Mouse (Mus musculus): Measurements from ENCODE around the gene Ddx50.

Gene Ddx50

DNA sequence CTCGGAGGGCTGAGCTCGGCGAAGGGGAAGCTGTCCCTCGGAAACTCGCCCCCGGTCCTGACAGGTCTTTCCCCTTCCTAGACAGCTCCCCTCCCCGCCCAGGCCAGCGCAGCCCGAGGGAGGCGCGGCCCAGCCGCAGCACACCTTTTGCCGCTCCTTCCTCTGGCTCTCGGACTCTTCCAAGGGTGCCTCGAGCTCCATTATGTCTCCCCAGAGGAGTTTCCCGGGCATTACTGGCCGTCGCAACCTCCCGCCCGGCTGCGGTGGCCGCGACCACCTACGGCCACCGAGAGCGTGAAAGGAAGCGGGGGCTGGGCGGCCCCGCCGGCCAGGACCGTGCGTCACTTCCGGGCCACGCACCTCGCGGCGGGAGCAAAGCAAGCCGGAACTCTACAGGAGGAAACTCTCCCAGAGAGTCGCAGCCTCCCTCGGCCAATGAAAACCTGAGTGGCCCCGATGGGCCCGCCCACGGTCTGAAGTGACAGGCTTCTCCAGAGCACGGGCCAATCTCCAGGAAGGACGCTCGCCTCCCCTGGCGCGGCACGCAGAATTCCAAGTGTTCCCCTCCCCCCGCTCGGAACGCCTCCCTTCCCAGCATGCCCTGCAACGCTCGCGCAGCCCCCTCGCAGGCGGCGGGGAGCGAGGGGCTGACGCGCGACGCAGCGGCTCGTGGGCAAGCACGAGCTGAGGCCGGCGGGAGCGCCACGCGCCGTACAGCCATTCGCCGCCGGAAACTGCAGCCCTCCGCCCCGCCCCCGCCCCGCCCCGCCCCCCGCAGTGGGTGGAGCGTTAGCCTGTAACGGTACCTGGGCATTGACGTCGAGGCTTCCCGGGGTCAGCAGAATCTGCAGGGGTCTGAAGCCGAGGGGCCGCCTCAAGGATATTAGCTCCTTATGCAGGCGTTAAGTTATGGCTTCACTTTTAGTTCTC is at the start of gene Ddx50:
Gene Ddx50 (minus strand): TSS at position 338 of the 930 bp plus-strand sequence.
- peak; percentile 100 for DNase-seq

DNA sequence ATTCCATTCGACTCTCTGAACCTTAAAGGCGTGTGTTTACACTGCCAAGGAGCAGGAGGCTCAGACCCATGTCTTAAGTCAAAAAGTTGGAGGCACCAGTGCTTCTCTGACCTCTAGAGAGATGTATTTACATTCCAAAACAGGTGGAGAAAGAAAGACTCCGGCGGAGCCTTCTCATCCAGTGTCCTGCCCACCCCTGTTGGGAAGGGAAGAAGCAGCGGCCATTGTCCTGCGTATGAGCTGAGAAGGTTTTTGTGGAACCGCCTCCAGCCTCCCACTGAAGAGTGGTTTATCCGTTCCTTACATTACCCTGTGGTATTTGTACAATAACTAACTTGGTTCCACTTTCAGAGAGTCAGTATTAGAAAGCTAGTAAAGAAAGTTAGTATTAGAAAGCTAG is 41.8 kb upstream of the Ddx50 start:
- no peak for DNase-seq

DNA sequence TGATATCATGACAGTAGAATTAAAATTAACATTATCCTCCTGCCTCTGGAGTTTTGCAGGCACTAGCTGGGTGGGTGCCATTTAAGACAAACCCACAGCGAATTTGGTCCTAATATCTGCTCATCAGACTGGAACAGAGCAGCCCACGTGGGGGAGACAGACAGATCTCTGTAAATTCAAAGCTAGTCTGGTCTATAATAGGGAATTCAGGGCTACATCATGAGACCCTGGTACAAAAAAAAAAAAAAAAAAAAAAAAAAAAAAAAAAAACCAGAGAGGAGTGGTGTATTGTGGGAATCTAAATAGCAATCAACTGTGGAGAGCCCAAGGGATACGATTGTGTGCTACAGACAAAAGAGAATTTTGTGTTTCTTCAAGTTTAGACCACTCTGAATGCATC is 41.2 kb upstream of the Ddx50 start:
- no peak for DNase-seq

DNA sequence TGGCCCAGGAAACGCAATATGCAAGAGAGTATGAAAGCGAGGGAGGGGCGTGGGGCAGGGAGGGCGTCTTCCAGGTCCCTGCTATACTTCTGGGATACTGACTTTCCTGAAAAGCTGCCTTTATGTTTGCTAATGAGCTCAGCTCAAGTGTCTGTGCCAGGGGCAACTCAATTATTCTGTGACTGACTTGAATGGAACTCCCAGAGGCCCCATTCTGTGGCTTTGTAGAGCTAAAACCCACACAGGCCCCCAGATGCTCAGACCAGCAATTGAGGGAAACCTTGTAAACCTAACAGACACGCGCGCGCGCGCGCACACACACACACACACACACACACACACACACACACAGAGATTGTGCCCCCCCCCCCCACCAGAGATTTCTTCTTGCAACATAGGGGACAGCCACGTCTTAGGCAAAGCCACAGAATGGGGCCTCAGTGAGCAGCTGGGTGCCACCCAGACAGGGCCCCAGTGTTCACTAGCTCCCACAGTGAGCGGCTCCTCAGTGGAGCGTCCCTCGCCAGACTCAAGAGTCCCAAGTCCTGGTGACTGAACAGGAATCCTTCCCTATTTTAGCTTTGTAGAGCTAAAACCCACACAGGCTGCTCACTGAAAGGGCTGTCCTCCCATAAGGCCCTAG is 36.1 kb upstream of the Ddx50 start:
- DNase-seq = no peak

DNA sequence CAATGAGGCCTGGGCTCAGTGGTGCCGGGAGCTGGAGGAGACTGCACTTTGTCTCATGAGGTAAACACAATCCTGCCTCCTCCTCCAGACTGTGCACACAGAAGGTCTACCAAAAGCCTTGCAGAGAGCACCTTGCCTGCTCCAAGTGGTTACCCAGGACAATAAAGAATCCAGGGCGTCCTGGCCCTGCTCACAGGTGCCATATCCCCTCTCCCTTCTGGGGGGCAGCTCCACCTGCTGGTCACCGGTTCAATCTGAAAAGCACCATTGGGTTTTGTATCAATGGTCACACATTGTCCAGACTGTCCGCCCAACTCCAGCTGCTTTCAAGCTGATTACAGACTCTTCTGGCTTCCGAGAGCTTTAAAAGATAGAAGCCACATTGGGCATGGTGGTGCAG is 32.0 kb upstream of the Ddx50 start:
- DNase-seq = no peak

DNA sequence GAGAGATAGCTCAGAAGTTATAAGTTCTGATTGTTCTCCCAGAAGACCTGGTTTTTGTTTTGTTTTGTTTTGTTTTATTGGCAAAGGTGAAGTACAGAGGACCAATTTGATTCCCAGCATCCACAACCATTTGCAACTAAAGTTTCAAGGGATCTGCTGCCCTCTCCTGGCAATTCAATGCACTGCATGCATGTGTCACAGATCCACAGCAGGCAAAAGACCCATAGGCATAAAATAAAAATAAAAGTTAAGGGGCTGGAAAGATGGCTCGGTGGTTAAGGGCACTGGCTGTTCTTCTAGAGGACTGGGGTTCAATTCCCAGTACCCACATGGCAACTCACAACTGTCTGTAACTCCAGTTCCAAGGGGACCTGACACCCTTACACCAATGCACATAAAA is 28.8 kb upstream of the Ddx50 start:
- DNase-seq = no peak

DNA sequence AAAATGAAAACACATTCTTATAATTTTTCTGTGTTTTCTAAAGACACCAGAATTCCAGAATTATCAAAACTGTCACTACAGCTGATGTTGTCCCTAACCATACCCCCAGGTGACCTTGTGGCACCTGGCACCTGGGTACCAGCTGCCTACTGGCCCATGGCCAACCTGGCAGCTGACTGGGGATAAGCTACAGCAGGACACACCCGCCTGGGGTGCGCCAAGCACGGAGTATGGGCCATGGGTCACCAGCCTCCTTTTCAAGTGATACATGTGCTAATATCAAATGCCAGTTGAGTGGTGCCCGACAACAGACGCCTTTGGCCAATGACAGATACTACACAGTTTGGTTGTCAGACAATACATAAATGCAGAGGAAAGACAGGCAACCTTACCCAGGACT is 26.3 kb upstream of the Ddx50 start:
- DNase-seq = no peak

DNA sequence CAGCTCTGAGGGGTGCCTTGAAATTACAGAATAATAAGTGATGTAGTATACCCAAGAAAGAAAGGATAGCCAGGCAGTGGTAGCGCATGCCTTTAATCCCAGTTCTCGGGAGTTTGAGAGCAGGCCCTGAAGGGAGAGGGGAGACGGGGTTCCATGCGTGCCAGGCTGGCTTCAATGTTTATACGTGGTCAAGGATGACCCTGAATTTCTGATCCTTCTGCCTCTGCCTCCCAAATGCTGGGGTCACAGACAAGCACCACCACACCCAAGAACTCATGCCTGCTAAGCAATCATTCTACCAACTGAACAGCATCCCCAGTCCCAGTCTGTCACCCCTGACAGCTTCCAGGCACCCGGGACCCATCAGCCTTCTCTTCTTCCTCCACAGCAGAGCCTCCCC is 25.2 kb upstream of the Ddx50 start:
- no peak for DNase-seq

DNA sequence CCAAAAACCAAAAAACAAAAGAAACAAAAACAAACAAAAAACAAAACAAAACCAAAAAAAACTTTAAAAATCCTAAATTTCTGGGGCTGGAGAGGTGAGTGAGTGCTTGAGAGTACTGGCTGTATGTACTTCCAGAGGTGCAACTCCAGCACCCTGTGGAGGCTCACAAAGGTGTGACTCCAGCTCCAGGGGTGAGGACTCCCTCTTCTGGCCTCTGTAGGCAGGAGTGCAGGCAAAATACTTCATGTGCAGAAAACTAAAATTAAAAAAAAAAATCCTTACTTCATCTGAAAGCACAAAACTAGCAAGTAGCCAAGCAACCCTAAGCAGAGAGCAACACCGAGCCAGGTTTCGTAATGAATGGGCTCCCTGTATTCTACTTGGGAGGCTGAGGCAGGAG is 21.3 kb upstream of the Ddx50 start:
- DNase-seq = no peak

DNA sequence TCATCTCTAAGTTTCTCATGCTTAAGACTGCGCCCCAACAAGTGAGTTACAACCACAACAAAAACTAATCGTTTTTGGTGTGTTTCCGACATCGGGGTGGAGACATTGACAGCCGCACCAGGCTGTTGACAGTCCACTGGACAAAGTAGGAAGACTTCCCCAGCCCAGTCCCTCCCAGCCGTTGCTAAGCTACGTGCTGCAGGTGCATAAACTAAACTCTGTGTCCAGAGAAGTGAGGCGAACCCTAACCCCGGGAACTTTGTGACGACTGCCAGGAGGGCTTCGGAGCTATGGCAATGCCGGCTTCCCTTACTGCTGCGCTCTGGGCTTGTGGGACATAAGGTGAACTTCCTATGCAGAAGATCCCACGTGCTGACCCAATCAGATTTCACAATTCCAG is 18.2 kb upstream of the Ddx50 start:
- no peak for DNase-seq

DNA sequence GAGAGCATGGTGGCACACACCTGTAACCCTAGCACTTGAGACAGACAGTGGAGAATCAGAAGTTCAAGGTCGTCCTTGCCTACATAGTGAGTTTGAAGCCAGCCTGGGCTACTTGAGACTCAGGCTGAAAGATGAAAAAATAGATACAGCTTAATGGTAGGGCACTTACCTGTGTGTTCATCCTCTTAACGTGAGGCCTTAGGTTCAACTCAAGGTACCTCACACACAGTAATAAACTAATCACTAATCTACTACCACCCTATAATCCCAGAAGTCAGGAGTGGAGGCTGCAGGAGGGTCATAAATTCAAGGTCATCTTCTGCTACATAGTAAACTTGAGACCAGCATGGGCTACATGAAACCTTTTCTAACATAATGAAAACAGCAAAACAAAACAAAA is 17.4 kb upstream of the Ddx50 start:
- DNase-seq = no peak

DNA sequence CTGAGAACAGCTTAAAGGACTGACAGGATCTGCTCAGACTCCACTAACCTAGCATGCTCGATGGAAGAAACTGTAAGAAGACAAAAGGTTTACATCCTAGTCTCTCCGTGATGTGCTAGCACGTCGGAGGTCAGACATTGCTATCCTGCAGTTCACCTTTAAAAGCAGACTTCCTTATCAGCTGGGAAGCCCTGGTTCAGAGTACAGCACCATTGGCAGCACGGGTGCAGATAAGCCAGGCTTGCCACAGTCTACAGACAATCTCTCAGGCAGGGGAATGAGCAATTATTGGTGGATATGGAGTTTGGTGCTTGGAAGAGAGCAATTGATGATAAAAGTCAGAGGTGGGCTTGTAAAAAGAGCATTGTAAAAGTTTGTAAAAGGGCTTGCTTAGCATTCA is 17.0 kb upstream of the Ddx50 start:
- no peak for DNase-seq

DNA sequence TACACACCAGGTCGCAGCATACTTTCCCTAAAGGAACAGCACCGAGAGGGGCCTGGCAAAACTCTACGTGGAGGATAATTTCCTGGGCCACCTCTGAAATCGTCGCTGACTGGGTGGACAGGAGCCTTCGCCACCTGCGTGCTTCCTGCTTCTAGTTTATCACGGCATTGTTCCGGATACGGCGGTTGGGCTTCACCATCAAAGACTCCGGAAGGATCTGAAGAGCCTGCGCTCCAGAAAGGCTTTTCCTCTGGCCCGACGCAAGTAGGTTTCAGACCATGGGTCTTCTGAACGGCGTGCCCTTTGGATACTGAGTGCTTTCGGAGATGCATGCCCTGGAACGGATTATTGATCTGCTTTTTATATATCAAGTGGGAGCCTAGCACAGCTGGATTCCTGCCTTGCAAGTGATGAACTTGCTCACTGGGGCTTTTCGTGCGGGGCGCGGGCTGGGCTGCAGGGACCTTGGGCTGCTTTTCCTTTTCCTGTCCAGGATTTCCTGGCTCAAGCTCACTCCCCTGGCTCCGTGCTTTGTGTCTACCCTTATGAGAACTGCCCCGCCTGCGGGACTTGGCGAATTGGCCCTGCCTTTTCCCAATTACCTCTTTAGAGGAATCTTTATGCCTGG is 14.1 kb upstream of the Ddx50 start:
- DNase-seq = no peak

DNA sequence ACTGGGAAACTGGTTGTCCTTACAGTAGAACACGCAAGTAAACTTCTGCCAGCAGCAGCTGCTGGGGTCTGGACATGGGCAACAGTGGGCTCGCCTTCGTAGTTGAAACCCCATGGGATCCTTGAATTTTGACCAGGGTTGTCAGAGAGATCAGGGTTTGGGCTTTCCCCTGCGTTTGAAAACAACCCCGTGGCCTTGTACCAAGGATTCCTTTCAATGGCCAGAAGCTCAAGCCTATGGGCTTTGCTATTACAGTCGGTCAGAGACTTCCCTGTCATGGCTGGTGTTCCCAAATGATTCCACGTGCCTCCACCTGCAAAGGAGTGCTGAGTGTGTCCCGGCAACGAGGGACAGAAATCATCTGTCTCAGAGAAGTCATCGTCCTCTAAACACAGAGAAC is 13.2 kb upstream of the Ddx50 start:
- no peak for DNase-seq

DNA sequence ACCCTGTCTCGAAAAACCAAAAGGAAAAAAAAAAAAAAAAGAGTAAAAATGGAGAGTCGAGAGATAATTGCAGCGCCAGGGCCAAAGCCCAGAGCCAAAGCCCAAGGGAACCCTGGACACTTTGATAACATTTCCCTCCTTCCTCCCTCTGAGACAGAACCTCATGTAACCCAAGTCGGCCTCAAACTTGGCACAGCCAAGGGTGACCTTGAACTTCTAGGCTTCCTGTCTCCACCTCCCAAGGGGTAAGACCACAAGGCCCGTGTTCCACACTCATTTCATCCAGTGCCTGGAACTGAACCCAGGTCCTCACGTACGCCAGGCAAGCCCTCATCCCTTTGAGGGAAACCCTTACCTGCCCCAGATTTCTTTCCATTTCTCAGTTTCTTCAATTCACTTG is 5.7 kb upstream of the Ddx50 start:
- DNase-seq = no peak

DNA sequence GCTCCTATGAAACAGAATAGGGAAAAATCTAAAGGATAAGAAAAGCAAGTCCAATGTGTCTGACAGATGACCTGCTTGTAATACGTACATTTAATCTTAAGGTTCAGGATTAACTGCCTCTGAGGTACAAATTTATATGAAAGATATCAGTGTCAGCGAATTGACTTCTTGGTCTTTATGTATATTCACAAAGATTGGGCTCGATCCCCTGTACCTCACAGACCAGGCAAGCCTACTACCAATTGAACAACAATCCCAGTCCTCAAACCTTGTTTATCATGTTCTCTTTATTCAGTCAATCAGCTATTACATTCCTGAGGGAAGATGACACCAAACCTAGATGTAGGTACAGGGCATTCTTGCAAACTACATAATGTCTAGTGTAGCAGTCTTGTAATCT is 943 bp upstream of the Ddx50 start:
- DNase-seq = no peak

DNA sequence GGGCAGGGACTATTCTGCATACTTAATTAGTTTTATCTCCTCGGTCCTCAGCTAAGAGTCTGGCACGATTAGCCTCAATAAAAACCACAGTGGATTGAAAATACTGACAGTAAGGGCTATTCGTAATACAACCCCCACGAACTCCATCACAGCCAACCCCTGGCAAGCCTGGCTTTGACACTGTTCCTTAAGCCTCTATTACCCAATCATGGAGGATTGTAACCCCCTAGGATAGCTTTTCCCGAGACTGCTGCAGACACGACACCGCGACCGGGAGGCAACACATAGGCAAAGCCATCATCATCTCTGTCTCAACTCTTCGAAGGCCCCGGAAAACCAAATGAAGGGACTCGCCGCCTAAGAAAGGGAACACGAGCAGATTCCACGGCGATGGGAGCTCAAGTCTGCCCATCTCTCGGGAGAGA is 648 bp downstream of the Ddx50 start:
- no peak for DNase-seq

DNA sequence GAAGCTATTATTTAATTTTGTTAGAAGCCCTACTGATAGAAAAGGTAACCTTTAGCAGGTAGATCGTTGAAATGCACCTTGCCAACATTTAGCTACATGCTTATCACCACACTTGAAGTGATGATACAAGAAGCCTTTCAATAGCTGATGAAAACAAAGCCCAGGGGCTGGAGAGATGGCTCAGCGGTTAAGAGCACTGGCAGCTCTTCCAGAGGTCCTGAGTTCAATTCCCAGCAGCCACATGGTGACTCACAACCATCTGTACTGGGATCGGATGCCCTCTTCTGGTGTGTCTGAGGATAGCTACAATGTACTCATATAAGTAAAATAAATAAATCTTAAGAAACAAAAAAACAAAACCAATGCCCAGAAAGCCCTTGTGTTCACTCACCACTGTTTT is 46.9 kb downstream of the Ddx50 start:
- DNase-seq = no peak

DNA sequence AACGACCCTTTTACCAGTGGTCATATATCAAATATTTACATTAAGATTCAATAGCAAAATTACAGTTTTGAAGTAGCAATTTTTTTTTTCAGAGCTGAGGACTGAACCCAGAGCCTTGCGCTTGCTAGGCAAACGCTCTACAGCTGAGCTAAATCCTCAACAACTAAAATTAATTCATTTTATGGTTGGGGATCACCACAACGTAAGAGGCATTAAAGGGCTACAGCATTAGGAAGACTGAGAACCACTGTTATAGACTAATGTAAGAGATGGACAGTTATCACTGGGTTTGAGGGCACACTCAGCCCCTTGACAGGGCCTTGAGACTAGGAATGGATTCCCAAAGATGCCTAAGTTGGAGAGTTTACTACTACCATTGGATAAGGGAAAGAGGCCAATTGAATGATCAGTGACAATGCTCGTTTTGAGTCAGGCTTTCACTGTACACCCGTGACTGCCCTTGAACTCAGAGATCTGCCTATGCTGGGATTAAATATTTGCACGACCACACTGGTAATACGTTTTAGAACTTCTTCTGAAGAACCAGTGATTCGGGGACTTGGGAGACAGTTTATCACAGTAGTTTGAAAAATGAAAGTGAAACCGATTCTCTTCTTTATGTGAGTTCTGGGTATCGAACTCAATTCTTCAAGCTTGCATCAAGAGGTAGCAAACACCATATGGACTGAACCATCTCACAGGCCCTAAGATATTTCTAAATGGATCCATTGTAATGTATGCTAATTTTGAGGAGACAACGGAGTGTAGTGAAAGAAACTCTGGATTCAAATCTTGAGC is 47.6 kb downstream of the Ddx50 start:
- DNase-seq = no peak

DNA sequence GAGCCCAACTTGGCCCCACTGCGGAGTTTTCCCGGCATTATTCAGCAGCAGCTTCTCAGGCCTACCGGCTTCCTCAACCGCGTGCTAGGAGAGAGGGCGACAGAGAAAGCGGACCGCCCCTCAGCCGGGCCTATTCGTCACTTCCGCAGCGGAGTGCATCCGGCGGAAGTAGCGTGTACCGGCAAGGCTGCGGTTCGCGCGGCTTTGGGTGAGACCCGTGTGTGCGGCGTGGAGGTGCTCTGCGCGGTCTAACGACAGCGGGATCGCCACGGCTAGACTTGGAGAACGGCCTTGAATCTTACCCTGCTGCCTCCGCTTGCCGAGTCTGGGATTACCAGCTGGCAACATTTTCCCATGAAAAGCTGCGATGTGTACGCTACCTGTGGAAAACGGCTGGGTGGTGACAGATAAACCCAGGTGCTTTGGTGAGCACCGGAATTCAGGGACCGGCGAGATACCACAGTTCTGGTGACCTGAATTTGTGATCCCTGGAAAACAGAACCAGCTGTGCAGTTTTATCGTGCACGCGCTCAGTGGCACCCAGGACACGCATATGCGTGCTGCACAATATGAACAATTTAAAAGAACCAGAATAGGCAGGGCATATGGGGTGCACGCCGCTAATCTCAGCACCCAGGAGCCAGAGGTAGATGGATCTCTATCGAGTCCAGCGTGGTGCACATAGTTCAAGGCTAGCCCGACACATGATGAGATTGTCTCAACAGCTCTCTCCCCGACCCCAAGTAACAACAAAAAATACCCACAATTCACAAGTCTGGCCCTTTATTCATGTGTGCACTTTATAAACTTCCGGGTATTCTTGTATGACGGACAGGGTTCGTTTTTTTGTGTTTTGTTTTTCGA is 48.6 kb downstream of the Ddx50 start, which contains the start of gene Ddx21:
Gene Ddx21 (minus strand): TSS at position 105 of the 864 bp plus-strand sequence.
- DNase-seq = peak; percentile 89

DNA sequence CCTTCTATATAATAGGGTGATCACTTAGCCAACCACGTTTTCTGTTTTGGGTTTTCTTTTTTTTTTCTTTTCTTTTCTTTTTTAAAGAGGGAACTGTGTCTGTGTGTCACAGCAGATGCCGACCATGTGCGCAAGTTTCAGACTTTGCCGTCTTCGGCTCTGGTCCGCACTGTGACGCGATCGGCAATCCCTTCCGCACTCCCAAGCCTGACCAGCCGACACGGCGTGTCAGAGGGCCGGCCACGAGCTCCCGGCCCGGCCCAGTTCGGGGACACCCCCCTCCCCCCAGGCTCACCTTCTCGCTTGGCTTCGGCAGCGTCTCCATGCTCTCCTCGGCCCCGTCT is 49.2 kb downstream of the Ddx50 start:
- no peak for DNase-seq

All from right cerebral cortex, postnatal 14 days (tissue).